Mouse (Mus musculus): ENCODE measurements around the gene Chn2. TPM values are rescaled to one million over a fixed set of nuclear protein-coding genes. Genes with fewer than 3 reads are reported as not detected.

Gene Chn2
- polyA plus RNA-seq, 1 experiment from 2014 or later = 31.9 TPM

Other genes with a start within 250 kb of the Chn2 start
- gene Tril, start 218.7 kb upstream of the Chn2 start, polyA plus RNA-seq (2015; fragmentation: Nextera tagmentation; extraction: Ambion mirVana) = 5.6 and 6.3 TPM in 2 replicates
- gene Cpvl, start 60.9 kb upstream of the Chn2 start, polyA plus RNA-seq (2015; fragmentation: Nextera tagmentation; extraction: Ambion mirVana) = 0.11 TPM in 1 of 2 replicates, not detected in the other

All from forebrain, embryonic 13.5 days (tissue).